Comparison of ENCODE assay signal across 27 mouse cellular contexts in genomic region chr8:53938392-53938791, GRCm38 (mm10).
DNase-seq lines count a peak whose midpoint lies in the region; ATAC-seq and TF ChIP-seq lines count a peak whose summit lies in the region.
"Had no signal": no experiment of that assay in that cellular context is flagged by ENCODE, and none has a peak within 500 bp of the region (broad histone marks: within the 10 kb centered on the region; RNA-seq: fewer than 3 reads in every experiment).

No protein-coding gene starts in this region.

- DNase-seq in forebrain, embryonic 10.5 days (ENCODE audit: extremely low spot score, low spot score), result no peak
- DNase-seq in forebrain, postnatal 0 days, result no peak
- no peak for DNase-seq in heart, embryonic 10.5 days (ENCODE audit: low spot score)
- no peak for DNase-seq in spleen, postnatal 36 days (ENCODE audit: low spot score in 2 of 2)
- DNase-seq: adrenal gland, adult 8-10 months; adrenal gland, postnatal 14 days; adrenal gland, postnatal 36 days; B cell, adult 2 months; cerebellum, adult 11 months; cerebellum, adult 18-20 months; cerebellum, adult 8-10 months; cerebellum, adult 9-11 months; cerebellum, postnatal 14 days; cerebellum, postnatal 36 days; embryo, embryonic 11 days had no signal

- no peak overlapping the region for H3K4me3 ChIP-seq in forebrain, embryonic 10.5 days
- no peak overlapping the region for H3K4me3 ChIP-seq in forebrain, postnatal 0 days (ENCODE audit: low read depth, low read length)
- no peak overlapping the region for H3K4me3 ChIP-seq in midbrain, embryonic 12.5 days
- no peak overlapping the region for H3K4me3 ChIP-seq in midbrain, embryonic 15.5 days
- no peak overlapping the region for H3K4me3 ChIP-seq in forebrain, embryonic 13.5 days
- H3K4me3 ChIP-seq in forebrain, embryonic 15.5 days, result no peak overlapping the region
- H3K4me3 ChIP-seq in heart, embryonic 10.5 days, result no peak overlapping the region
- H3K4me3 ChIP-seq: embryonic facial prominence, embryonic 13.5 days; embryonic facial prominence, embryonic 15.5 days; erythroblast, embryonic 14.5 days had no signal

- H3K27me3 ChIP-seq in forebrain, embryonic 10.5 days (ENCODE audit: poor library complexity, severe bottlenecking), result no peaks in the 10 kb centered on the region
- H3K27me3 ChIP-seq in forebrain, postnatal 0 days (ENCODE audit: insufficient read depth, low read length), result no peaks in the 10 kb centered on the region
- H3K27me3 ChIP-seq in midbrain, embryonic 12.5 days, result no peaks in the 10 kb centered on the region
- H3K27me3 ChIP-seq in midbrain, embryonic 15.5 days (replicated peaks), result no peaks in the 10 kb centered on the region
- no peaks in the 10 kb centered on the region for H3K27me3 ChIP-seq in forebrain, embryonic 13.5 days
- no peaks in the 10 kb centered on the region for H3K27me3 ChIP-seq in forebrain, embryonic 15.5 days
- H3K27me3 ChIP-seq in heart, embryonic 10.5 days (ENCODE audit: insufficient read depth, poor library complexity, severe bottlenecking), result no peaks in the 10 kb centered on the region
- H3K27me3 ChIP-seq: CH12.LX; embryonic facial prominence, embryonic 13.5 days; embryonic facial prominence, embryonic 15.5 days; Patski had no signal

- no peaks in the 10 kb centered on the region for H3K36me3 ChIP-seq in forebrain, embryonic 10.5 days (replicated peaks)
- no peaks in the 10 kb centered on the region for H3K36me3 ChIP-seq in forebrain, postnatal 0 days (ENCODE audit: insufficient read depth)
- H3K36me3 ChIP-seq in midbrain, embryonic 12.5 days, result no peaks in the 10 kb centered on the region
- H3K36me3 ChIP-seq in midbrain, embryonic 15.5 days (replicated peaks), result no peaks in the 10 kb centered on the region
- no peaks in the 10 kb centered on the region for H3K36me3 ChIP-seq in forebrain, embryonic 13.5 days (ENCODE audit: poor library complexity, severe bottlenecking)
- H3K36me3 ChIP-seq in forebrain, embryonic 15.5 days, result no peaks in the 10 kb centered on the region
- no peaks in the 10 kb centered on the region for H3K36me3 ChIP-seq in heart, embryonic 10.5 days
- H3K36me3 ChIP-seq: embryonic facial prominence, embryonic 13.5 days; embryonic facial prominence, embryonic 15.5 days; G1E had no signal

- H3K4me2 ChIP-seq in forebrain, postnatal 0 days (ENCODE audit: low read depth), result no peak overlapping the region
- H3K4me2 ChIP-seq in midbrain, embryonic 12.5 days (replicated peaks), result no peak overlapping the region
- H3K4me2 ChIP-seq in midbrain, embryonic 15.5 days, result no peak overlapping the region
- H3K4me2 ChIP-seq in forebrain, embryonic 13.5 days, result no peak overlapping the region
- H3K4me2 ChIP-seq in forebrain, embryonic 15.5 days (replicated peaks), result no peak overlapping the region
- H3K4me2 ChIP-seq: embryonic facial prominence, embryonic 13.5 days; embryonic facial prominence, embryonic 15.5 days had no signal

- no peak for ATAC-seq in forebrain, postnatal 0 days
- peak; percentile 27; the same call in 1 of the 2 replicates for ATAC-seq in midbrain, embryonic 12.5 days (ENCODE audit: low FRiP score, low read depth)
- ATAC-seq in midbrain, embryonic 15.5 days (replicated peaks), result no peak
- ATAC-seq in forebrain, embryonic 13.5 days, result peak; percentile 58; the same call in 1 of the 2 replicates
- ATAC-seq in forebrain, embryonic 15.5 days (replicated peaks), result 0 out of 2 replicates have a peak, but pooled peaks have one; percentile 26
- ATAC-seq: activated CD4-positive, CD25-positive, alpha-beta regulatory T cell, adult 4 months; CD4-positive, CD25-positive, alpha-beta regulatory T cell, adult 4 months; Patski had no signal

- H3K4me1 ChIP-seq in forebrain, embryonic 10.5 days, result peaks cover 22% of the 10 kb centered on the region
- H3K4me1 ChIP-seq in forebrain, postnatal 0 days (ENCODE audit: insufficient read depth), result no peaks in the 10 kb centered on the region
- no peaks in the 10 kb centered on the region for H3K4me1 ChIP-seq in midbrain, embryonic 12.5 days
- no peaks in the 10 kb centered on the region for H3K4me1 ChIP-seq in midbrain, embryonic 15.5 days
- H3K4me1 ChIP-seq in forebrain, embryonic 13.5 days, result peaks cover 9% of the 10 kb centered on the region; the same call in 1 of the 2 replicates
- H3K4me1 ChIP-seq in forebrain, embryonic 15.5 days, result no peaks in the 10 kb centered on the region
- no peaks in the 10 kb centered on the region for H3K4me1 ChIP-seq in heart, embryonic 10.5 days
- H3K4me1 ChIP-seq: embryonic facial prominence, embryonic 13.5 days; embryonic facial prominence, embryonic 15.5 days had no signal

- TF ChIP-seq CTCF in forebrain, postnatal 0 days (IDR thresholded peaks at IDR 0.05; ENCODE audit: low read depth), result no peak

- H3K9ac ChIP-seq in forebrain, postnatal 0 days, result no peak overlapping the region
- no peak overlapping the region for H3K9ac ChIP-seq in midbrain, embryonic 12.5 days (replicated peaks)
- no peak overlapping the region for H3K9ac ChIP-seq in midbrain, embryonic 15.5 days
- no peak overlapping the region for H3K9ac ChIP-seq in forebrain, embryonic 13.5 days
- H3K9ac ChIP-seq in forebrain, embryonic 15.5 days (replicated peaks), result no peak overlapping the region
- H3K9ac ChIP-seq: embryonic facial prominence, embryonic 13.5 days; embryonic facial prominence, embryonic 15.5 days had no signal

- H3K9me3 ChIP-seq in forebrain, embryonic 10.5 days, result no peaks in the 10 kb centered on the region
- H3K9me3 ChIP-seq in forebrain, postnatal 0 days (ENCODE audit: low read length), result no peaks in the 10 kb centered on the region
- H3K9me3 ChIP-seq in midbrain, embryonic 12.5 days, result no peaks in the 10 kb centered on the region
- H3K9me3 ChIP-seq in midbrain, embryonic 15.5 days, result no peaks in the 10 kb centered on the region
- H3K9me3 ChIP-seq in forebrain, embryonic 13.5 days (replicated peaks), result no peaks in the 10 kb centered on the region
- no peaks in the 10 kb centered on the region for H3K9me3 ChIP-seq in forebrain, embryonic 15.5 days
- no peaks in the 10 kb centered on the region for H3K9me3 ChIP-seq in heart, embryonic 10.5 days
- H3K9me3 ChIP-seq: embryonic facial prominence, embryonic 13.5 days; embryonic facial prominence, embryonic 15.5 days; G1E had no signal

- 0 out of 2 replicates have a peak overlapping the region, but pooled peaks have one; percentile 17 for H3K27ac ChIP-seq in forebrain, embryonic 10.5 days
- H3K27ac ChIP-seq in forebrain, postnatal 0 days (ENCODE audit: low read depth, low read length), result no peak overlapping the region
- no peak overlapping the region for H3K27ac ChIP-seq in midbrain, embryonic 12.5 days (replicated peaks)
- no peak overlapping the region for H3K27ac ChIP-seq in midbrain, embryonic 15.5 days
- H3K27ac ChIP-seq in forebrain, embryonic 13.5 days, result peak overlapping the region; percentile 6; the same call in 1 of the 2 replicates
- H3K27ac ChIP-seq in forebrain, embryonic 15.5 days (replicated peaks), result no peak overlapping the region
- H3K27ac ChIP-seq in heart, embryonic 10.5 days, result no peak overlapping the region
- H3K27ac ChIP-seq: embryonic facial prominence, embryonic 13.5 days; embryonic facial prominence, embryonic 15.5 days had no signal

Comparison
In these comparisons a context has a peak if more than half of its experiments do, and no peak if none do; other contexts are left out.
1. H3K27ac ChIP-seq: peak in forebrain, embryonic 10.5 days (single experiment) and forebrain, embryonic 13.5 days (single experiment); none in forebrain, postnatal 0 days (single experiment), midbrain, embryonic 12.5 days (single experiment), midbrain, embryonic 15.5 days (single experiment), forebrain, embryonic 15.5 days (single experiment) and heart, embryonic 10.5 days (single experiment).
2. ATAC-seq: peak in midbrain, embryonic 12.5 days (single experiment), forebrain, embryonic 13.5 days (single experiment) and forebrain, embryonic 15.5 days (single experiment); none in forebrain, postnatal 0 days (single experiment) and midbrain, embryonic 15.5 days (single experiment).